Mouse (Mus musculus) ES-Bruce4 (cell line): ENCODE measurements around the gene Fam98c. TPM values are rescaled to one million over a fixed set of nuclear protein-coding genes. Genes with fewer than 3 reads are reported as not detected.
"Not testable (repeated sequence)": the region's sequence is repeated elsewhere in the genome, so short reads cannot be mapped to it uniquely, and the experiment has no call there.

ENCODE experiments used
- H3K27ac ChIP-seq: 2 replicates; pipeline ENCODE4 v1.5.1; 2012; ENCODE audit warnings: low read length, inconsistent platforms; ENCODE audit not compliant: insufficient read depth
- H3K27me3 ChIP-seq: 2 replicates; pipeline ENCODE4 v1.6.1; 2012; ENCODE audit warnings: mild to moderate bottlenecking, low read length, inconsistent platforms; ENCODE audit not compliant: control insufficient read depth, poor library complexity, insufficient read depth, severe bottlenecking
- H3K36me3 ChIP-seq: 2 replicates; pipeline ENCODE4 v1.6.1; 2012; ENCODE audit warnings: inconsistent platforms, mild to moderate bottlenecking, low read length, moderate library complexity; ENCODE audit not compliant: control insufficient read depth, poor library complexity, insufficient read depth, severe bottlenecking
- H3K4me1 ChIP-seq: one replicate; pipeline ENCODE4 v1.8.1; 2011; ENCODE audit warnings: low read length; ENCODE audit not compliant: control insufficient read depth, insufficient read depth
- H3K4me3 ChIP-seq: 2 replicates; pipeline ENCODE4 v1.5.1; 2011; ENCODE audit warnings: low read depth, mild to moderate bottlenecking, low read length
- H3K9ac ChIP-seq: 2 replicates; pipeline ENCODE4 v1.6.1; 2012; ENCODE audit warnings: low read depth, mild to moderate bottlenecking, inconsistent platforms; ENCODE audit not compliant: poor library complexity, severe bottlenecking
- H3K9me3 ChIP-seq: replicated peaks from 2 replicates; pipeline ENCODE4 v1.6.1; 2012; ENCODE audit warnings: mild to moderate bottlenecking, low read length, inconsistent platforms; ENCODE audit not compliant: control insufficient read depth, poor library complexity, insufficient read depth, severe bottlenecking
- CTCF ChIP-seq: IDR thresholded peaks from one replicate; pipeline ENCODE4 v1.8.1; 2011; ENCODE audit warnings: low read depth, low read length
- EP300 ChIP-seq: IDR thresholded peaks from 2 replicates; pipeline ENCODE4 v1.6.1; 2011; ENCODE audit warnings: low read depth, low read length; ENCODE audit not compliant: insufficient read depth
- POLR2A ChIP-seq: IDR thresholded peaks from one replicate; pipeline ENCODE4 v1.8.1; 2011; ENCODE audit warnings: low read length; ENCODE audit not compliant: insufficient read depth
- polyA plus RNA-seq: library from polyadenylated mRNA; stranded (reverse); fragments of >200 nt; gene quantifications from 2 replicates; pipeline ENCODE4 v1.2.4, GENCODE M21; 2011; ENCODE audit warnings: low read depth; ENCODE audit not compliant: missing spikeins, insufficient read depth, insufficient read length

Fam98c gene
- polyA plus RNA-seq, 1 experiment: 12.6 TPM

DNA sequence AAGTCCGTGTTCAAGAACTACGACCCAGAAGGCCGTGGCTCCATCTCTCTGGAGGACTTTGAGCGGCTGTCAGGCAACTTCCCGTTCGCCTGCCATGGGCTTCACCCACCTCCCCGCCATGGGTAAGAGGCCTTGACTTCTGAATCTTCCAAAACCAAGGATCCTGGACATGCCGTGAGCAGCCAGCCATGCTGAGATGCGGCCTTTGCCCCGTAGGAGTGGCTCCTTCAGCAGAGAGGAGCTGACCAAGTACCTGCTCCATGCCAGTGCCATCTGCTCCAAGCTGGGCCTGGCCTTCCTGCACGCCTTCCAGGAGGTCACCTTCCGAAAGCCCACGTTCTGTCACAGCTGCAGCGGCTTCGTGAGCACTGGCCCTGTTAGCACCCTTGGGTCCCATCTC, 7.3 kb downstream of the Fam98c start:
- Histone ChIP-seq H3K27ac (no peak overlapping the region), H3K4me1 (no peaks in the 10 kb centered on the region), H3K9ac (no peak overlapping the region), H3K4me3 (no peak overlapping the region), H3K27me3 (no peaks in the 10 kb centered on the region), H3K9me3 (no peaks in the 10 kb centered on the region), H3K36me3 (no peaks in the 10 kb centered on the region)
- no peak for TF ChIP-seq CTCF
- TF ChIP-seq POLR2A: no peak
- no peak for TF ChIP-seq EP300

DNA sequence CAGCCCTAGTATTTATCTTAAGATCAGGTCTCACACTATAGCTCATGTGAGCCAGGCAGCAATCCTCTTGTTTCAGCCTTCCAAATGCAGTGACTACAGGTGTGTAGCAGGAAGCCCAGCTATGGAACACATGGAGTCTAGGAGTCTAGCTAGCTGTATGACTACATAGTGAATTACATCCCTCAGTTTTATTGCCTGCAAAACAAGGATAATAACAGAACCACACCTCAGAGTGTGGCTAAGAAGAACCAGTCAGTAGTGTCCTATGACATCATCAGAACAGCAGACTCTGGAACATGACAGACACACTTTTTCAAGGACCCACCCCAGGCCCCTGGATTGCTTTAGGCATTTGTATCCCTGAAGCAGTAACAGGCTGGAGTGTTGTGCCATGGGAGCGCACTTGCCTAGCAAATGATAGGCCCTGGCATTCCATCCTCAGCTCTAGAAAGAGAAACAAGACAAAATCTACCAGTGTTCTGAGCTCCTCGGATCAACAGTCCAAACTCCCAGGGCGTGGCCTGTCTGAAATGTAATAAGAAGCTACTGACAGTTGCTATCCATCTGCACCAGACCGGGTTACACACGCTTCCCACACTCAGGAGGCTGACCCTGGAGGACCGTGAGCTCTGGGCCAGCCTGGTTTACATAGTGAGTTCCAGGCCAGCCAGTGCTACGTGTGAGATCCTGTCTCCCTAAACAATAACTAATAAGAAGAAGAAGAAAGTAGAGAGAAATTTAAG, 9.2 kb downstream of the Fam98c start:
- Histone ChIP-seq H3K4me3 (no peak overlapping the region), H3K27ac (no peak overlapping the region), H3K27me3 (no peaks in the 10 kb centered on the region), H3K9ac (no peak overlapping the region), H3K36me3 (no peaks in the 10 kb centered on the region), H3K9me3 (no peaks in the 10 kb centered on the region), H3K4me1 (no peaks in the 10 kb centered on the region)
- TF ChIP-seq POLR2A (no peak), CTCF (no peak), EP300 (no peak)

DNA sequence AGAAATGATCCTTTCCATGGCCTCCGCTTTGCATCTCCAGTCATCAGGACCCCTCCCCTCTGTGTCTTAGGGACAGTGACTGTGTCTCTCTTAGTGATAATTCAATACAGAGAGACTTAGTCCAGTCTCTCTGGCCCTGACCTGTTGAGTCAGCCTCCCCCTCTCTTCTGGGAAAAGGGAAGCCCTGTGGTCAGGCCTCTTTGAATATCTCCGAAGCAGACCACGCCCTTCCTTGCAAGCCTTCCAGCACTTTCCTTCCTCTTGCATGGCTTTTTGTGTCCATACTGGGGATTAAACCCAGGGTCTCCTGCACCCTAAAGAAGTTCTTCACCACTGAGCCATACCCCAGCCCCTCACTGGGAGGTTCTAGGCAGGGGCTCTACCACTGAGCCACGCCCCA, 12.0 kb downstream of the Fam98c start:
- H3K9ac ChIP-seq: no peak overlapping the region
- no peak for TF ChIP-seq CTCF
- no peak for TF ChIP-seq POLR2A
- no peak for TF ChIP-seq EP300
- H3K9me3 ChIP-seq: no peaks in the 10 kb centered on the region
- no peaks in the 10 kb centered on the region for H3K36me3 ChIP-seq
- H3K27ac ChIP-seq: no peak overlapping the region
- no peak overlapping the region for H3K4me3 ChIP-seq
- no peaks in the 10 kb centered on the region for H3K27me3 ChIP-seq
- peaks cover 2% of the 10 kb centered on the region for H3K4me1 ChIP-seq

DNA sequence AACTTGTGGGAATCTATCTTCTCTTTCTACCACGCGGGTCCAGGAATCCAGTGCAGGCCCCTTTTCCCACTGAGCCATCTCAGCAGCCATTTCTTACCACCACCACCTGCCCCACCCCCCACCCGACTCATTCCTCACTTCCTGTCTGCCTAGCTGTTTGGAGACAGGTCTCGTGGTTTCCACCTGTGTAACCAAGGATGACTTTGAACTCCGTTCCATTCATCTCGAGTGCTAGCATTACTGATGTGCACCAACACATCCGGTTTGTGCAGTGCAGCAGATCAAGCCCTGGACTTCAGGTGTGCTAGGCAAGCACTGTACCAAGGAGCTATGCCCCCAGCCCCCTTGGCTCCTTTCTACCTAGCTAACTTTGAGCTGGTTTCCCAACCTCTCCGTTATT, 14.6 kb downstream of the Fam98c start:
- H3K36me3 ChIP-seq: no peaks in the 10 kb centered on the region
- TF ChIP-seq POLR2A (no peak), CTCF (no peak), EP300 (no peak)
- peaks cover 2% of the 10 kb centered on the region for H3K4me1 ChIP-seq
- H3K27ac ChIP-seq: no peak overlapping the region
- no peaks in the 10 kb centered on the region for H3K9me3 ChIP-seq
- no peaks in the 10 kb centered on the region for H3K27me3 ChIP-seq
- H3K4me3 ChIP-seq: no peak overlapping the region
- no peak overlapping the region for H3K9ac ChIP-seq

DNA sequence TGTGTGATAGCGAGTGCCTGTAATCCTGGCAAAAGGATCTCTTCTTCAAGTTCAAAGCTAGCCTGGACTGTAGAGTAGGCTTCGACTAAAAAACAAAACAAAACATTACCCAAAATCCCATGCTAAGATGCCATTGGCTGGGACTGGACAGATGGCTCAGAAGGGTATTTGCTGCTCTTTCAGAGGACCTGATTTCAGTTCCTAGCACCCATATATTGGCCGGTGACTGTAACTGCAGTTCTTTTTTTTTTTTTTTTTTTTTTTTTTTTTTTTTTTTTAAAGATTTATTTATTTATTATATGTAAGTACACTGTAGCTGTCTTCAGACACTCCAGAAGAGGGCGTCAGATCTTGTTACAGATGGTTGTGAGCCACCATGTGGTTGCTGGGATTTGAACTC, 16.8 kb downstream of the Fam98c start:
- not testable (repeated sequence) for H3K36me3 ChIP-seq, H3K4me3 ChIP-seq, H3K27me3 ChIP-seq, H3K4me1 ChIP-seq, H3K9me3 ChIP-seq, H3K27ac ChIP-seq, H3K9ac ChIP-seq

DNA sequence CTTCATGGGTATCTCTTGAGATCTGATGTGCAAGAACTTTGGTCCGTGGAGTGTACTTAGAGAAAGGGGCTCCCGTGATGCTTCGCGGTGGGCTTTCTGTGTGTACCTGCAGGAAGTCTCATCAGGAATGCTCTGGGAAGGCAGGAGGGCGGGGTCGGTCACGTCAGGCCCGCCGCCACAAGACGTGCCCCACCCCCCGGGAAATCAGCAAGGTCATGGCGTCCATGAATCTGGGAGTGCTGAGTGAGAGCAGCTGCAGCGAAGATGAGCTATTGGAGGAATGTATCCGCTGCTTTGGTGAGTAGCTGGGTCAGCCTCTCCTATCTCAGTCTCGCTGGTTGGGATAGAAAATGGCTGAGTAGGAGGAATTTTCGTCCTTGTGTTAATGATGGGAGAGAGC, 18.6 kb downstream of the Fam98c start:
- peak overlapping the region; percentile 77 for H3K27ac ChIP-seq
- H3K36me3 ChIP-seq: no peaks in the 10 kb centered on the region
- H3K4me1 ChIP-seq: peaks cover 2% of the 10 kb centered on the region
- peak overlapping the region; percentile 12; the same call in 1 of the 2 replicates for H3K9ac ChIP-seq
- H3K27me3 ChIP-seq: no peaks in the 10 kb centered on the region
- TF ChIP-seq EP300: no peak; the same call in 1 of the 2 replicates
- TF ChIP-seq POLR2A: peak; percentile 61
- H3K4me3 ChIP-seq: peak overlapping the region; percentile 90
- no peaks in the 10 kb centered on the region for H3K9me3 ChIP-seq
